Mouse (Mus musculus): Measurements from ENCODE around the gene Arpc2.

The Arpc2 gene

DNA sequence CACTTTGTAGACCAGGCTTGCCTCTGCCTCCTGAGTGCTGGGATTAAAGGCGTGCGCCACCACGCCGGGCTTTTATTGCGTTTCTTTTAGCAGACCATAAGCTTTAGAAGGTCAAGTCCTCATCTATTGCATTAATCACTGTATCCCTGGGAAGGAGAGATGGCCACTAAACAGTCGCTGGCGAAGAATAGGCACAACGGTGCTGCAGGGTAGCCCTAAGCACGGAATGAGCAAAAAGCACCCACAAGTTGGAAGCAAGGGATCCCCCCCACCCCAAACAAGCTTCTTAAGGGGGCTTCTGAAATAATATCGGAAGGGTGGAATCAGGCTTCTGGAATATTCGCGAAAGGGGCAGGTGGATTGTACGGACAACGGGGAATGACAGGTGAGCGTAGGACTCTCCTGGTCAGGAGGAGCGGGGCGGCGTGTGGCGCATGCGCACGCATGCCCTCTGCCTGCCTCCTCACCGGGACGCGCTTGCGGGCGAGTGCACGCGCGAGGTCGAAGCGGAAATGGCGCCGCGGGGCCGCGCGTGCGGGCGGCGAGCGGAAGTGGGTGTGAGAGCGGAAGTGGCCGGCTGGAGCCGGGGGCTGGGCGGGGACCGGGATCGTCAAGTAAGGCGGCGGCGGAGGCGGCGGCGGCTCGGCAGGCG lies at the start of gene Arpc2:
Gene Arpc2 (plus strand): TSS at position 147 of the 652 bp plus-strand sequence.
- peak; percentile 94 for ATAC-seq (ENCODE audit: insufficient number of reproducible peaks, low FRiP score, low TSS enrichment)

DNA sequence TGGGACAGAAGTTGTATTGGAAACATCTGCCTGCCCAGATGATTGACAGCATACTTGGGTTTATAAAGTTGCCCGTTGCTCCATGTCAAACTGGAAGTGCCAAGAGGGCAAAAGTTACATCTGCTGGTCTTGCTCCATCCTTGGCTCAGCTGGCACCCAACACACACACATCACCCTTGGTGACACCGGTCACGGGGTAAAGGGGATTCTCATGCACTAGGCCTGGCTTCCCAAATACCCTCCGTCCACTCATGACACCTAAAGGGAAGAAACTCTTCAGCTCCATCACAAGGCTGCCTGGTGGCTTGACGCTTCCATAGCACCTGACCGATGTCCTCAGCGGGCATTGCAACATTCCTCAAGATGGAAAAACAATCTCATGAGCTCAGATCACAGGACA lies 45.4 kb upstream of the Arpc2 start:
- no peak for ATAC-seq (ENCODE audit: insufficient number of reproducible peaks, low FRiP score, low TSS enrichment)

DNA sequence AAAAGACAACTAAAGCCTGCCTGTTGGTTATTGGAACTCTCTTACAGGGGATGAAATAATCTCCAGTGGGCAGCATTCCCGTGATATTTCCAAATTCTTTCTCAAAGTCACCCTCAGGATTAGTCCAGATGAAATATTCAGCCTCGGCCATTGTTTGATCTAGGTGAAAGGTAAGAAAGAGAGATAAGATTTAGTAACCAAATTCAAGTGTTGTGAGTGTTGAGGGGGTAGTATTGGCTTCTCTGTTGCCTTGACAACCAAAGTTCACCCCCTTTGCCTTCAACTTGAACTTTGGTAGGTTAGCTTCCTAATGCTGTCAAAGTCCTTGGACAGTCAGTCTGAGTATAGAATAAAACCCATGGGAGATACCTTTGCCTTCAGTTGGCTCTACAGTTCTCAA lies 43.2 kb upstream of the Arpc2 start:
- ATAC-seq (ENCODE audit: insufficient number of reproducible peaks, low FRiP score, low TSS enrichment) = no peak

DNA sequence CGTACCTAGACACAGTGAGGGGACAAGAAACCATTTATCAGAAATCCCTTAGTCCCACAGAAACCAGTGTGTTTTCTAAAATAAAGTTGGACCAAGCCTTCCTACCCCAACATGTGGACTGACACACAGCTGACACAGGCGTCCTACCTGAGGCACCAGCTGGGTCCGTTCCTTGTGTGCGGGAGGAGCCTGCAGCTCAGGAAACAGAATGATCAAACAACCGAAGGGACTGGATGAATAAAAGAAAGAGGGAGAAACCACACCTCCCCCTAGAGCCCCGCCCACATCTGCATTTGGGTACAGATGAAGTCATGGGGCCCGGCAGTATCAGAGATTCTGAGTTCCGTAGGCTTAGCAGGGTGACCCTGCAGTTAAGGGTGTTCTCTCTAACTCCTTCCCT lies 41.4 kb upstream of the Arpc2 start, which contains the start of gene Cxcr1:
Gene Cxcr1 (minus strand): TSS at position 187 of the 400 bp plus-strand sequence.
- no peak for ATAC-seq (ENCODE audit: insufficient number of reproducible peaks, low FRiP score, low TSS enrichment)

DNA sequence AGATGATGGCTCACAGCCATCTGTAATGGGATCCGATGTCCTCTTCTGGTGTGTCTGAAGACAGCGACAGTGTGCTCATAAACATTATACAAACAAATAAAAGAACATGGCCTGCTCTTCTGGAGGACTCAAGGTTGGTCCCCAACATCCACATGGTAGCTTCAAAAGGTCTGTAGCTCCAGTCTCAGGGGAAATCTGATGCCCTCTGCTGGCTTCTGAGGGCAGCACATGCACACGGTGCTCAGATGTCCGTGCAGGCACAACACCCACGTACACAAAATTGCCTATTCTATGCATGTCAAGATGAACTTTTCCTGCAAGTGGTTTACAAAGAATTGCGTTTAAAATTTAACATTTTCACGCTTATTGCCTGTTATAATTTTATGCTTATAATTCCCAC lies 39.9 kb upstream of the Arpc2 start:
- ATAC-seq (ENCODE audit: insufficient number of reproducible peaks, low FRiP score, low TSS enrichment) = no peak

DNA sequence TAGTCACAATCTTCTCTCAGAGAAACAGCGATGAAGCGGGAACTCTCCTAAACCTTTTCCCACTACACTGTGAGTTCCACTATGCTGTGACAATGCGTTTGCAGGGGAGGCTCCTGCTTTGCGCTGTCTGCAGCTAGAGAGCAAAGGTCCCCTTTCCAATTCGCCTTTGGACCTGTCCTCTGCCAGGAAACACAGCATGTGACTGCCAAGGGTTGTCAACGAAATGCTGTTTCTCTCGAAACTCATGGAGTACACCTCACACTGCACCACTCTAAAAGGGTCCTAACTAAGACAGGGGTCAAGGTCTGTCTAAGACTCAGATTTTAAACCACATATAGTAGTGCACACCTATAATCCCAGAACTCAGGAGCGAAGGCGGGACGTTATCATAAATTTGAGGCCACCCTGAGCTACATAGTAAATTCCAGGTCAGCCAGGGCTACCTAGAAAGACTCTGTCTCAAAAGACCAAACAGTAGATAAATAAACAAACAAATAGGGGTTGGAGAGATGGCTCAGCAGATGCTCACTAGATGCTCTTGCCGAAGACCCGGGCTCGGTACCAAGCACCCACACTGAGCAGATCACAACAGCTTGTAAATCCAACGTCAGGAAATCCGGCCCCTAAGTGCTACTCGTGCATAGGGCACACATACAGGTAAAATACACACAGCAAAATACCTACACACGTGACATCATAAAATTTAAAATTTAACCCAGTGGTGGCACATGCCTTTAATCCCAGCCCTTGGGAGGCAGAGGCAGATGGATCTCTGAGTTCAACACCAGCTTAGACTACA lies 39.1 kb upstream of the Arpc2 start:
- no peak for ATAC-seq (ENCODE audit: insufficient number of reproducible peaks, low FRiP score, low TSS enrichment)

DNA sequence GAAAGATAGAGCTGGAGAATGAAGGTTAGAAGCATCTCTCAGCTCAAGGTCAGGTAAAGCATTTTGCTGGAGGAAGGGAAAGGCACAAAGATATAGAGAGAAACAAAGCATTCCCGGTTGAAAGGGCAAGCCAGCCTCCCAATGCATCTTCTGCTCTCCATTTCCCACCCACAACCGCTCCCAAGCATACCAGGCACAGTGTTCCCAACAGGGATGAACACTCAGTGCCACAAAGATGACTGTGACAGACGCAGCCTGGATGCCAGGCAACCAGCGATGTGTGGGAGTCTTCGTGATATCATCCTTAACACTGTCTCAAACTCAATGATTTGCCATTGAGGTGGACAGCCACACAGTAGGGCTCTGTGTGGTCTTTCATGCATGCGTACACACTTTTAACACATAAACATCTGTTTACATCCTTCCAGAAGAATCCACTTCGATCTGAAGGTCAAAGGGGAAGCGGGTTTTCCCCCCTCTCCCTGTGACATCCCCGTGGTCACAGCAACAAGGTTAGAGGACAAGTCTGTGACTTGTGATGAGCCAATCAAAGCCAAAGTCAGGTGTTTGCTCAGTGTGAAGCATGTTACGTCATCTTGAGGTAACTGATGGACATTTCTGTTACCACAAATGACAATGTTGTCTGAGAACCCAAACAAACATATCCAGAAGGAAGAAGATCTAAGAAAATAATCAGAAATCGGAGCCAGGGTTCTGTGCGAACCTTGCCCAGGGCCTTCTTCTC lies 38.0 kb upstream of the Arpc2 start:
- ATAC-seq (ENCODE audit: insufficient number of reproducible peaks, low FRiP score, low TSS enrichment) = no peak

DNA sequence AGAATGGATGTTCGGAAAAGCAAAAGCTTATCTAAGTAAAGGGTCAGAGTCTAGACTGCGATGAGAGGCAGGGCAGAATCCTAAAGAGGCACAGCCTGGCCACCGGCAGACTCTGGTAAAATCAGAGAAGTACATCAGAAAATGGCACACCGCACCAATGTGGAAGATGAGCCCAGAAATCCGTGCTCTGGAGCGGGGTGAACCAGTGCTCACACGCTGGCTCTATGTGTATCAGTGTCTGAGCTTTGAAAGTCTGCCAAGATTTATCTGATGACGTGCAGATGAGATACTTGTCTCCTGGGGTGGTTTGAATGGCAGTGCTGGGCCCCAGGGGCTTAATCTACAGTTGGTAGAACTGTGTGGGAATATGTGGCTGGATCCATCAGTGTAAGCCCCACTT lies 36.8 kb upstream of the Arpc2 start:
- no peak for ATAC-seq (ENCODE audit: insufficient number of reproducible peaks, low FRiP score, low TSS enrichment)

DNA sequence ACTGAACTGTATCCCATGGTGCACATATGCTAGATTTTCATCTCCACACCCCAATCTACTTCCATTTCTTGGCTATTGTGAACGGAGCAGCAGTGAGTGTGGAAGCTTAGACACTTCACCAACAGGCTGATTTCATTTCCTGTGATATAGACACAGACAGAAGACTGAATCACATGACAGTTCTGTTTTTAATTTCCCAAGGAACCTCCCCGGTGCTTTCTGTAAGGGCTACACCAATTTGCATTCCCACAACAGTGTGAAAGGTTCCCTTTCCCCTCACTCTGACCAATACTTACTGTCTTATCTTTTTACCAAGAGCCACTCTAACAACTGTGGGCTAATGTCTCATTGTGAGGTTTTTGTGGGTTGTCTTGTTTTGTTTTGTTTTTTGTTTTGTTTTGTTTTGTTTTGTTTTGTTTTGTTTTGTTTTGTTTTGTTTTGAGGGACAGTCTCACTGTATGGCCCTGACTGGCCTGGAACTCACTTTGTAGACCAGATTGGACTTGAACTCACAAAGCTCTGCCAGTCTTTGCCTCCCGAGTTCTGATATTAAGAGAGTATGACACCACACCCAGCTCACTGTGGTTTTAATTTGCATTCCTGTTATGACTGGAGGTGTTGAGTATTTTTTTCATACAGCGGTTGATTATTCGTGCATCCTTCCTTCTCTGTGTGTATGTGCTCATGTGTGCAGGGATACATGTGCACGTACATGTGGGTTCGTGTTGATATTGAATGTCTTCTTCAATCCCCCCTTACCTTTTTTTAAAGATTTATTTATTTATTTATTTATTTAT lies 34.6 kb upstream of the Arpc2 start:
- no peak for ATAC-seq (ENCODE audit: insufficient number of reproducible peaks, low FRiP score, low TSS enrichment)

DNA sequence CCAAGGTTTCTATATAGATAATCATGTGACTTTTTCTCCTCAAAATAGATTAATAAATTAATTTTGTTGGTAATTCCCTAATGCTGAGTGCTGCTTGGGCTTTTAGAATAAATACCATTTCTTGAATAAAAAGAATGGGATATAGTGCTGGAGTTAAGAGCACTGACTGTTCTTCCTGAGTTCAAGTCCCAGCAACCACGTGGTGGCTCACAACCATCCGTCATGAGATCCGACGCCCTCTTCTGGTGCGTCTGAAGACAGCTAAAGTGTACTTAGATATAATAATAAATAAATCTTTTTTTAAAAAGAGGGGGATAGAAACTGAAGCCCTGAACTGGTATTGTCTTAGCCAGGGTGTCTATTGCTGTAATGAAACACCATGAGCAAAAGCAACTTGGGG lies 32.4 kb upstream of the Arpc2 start:
- ATAC-seq (ENCODE audit: insufficient number of reproducible peaks, low FRiP score, low TSS enrichment) = no peak

DNA sequence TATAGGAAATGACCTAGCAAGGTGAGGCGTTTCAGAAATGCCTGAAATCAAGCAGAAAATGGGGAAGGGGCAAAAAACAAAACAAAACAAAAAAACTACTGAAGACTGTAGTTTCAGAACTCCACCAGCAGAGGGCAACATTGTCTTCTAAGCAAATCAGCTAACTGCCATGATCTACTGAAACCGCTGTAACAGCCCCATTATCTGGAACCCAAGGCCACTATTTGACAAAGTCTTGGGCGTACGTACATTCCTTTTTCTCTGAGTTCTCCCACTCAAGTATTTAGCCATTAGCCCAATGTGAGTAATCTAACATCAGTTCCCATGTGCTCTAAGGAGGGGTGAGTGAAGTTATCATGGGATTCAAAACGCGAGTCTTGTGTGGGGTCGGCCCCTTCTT lies 30.0 kb upstream of the Arpc2 start:
- ATAC-seq (ENCODE audit: insufficient number of reproducible peaks, low FRiP score, low TSS enrichment) = 0 out of 2 replicates have a peak, but pooled peaks have one; percentile 15

DNA sequence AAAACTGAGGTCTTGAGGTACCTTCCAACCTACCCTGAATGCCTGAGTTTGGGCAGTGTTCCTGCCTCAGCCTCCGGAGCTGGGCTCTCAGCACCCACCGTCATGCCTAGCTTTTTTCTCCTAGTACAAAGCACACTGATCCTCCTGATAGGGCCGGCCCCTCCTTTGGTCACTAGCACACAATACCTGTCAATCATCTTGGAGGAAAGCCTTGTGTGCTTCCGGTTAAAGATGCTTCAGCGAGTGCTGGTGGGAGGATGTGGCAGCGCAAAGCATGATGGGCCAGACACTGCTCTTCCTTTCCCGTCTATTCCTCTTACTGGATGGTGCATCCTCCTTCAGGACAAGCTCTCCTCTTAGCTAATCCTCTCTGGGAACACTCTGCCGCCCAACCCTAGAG lies 29.2 kb upstream of the Arpc2 start:
- ATAC-seq (ENCODE audit: insufficient number of reproducible peaks, low FRiP score, low TSS enrichment) = no peak

DNA sequence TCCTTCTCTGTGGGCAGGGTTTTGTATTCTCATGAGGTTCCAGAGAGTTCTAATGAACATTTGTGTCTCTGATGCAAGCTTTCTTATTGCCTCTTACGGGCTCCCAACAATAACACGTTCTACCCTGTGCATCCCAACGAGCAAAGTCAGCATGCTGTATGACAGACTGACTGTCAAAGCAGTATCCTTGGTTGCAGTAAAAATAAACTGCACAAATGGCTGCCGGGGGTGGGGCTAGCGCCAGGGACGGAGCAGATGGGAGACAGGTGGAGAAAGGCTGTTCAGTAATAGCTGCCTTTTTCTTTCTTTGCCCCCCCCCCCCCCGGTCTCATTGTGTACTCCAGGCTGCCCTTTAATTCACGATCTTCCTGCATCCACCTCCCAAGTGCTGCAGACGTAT lies 28.0 kb upstream of the Arpc2 start:
- ATAC-seq (ENCODE audit: insufficient number of reproducible peaks, low FRiP score, low TSS enrichment) = no peak

DNA sequence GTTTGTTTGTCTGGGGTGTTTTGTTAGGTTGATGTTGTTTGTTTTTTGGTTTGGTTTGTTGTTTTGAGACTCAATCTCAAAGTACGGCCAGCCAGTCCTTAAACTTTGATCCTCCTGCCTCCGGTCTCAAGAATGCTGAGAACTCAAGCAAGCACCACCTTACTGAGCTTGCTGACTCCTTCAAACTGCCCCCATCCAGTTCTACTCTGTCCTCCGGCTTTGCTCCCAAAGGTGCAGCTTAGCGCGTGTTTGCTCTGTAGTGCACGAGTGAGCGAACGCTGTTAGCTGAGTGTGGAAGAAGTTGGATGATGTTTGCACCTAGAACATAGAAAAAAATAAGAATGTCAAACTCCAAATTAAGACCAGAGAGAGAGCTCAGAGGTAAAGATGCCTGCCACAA lies 26.9 kb upstream of the Arpc2 start:
- no peak for ATAC-seq (ENCODE audit: insufficient number of reproducible peaks, low FRiP score, low TSS enrichment)

DNA sequence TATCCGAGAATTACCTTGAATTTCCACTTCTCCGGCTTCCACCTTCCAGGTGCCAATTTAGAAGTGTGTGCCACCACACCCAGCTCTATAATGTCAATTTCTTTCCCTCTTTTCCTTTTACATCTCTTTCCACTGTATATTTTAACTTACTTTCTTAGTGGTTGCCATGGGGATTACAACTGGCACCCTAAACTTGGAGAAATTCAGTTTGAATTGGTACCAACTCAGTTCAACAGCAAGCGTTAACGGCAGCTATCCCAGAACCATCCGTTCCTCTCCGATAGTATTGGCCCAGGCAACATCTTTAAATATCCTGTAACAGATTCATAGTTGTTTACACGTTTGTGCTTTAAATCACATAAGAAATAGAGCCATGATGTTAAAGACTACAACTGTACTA lies 16.0 kb upstream of the Arpc2 start:
- no peak for ATAC-seq (ENCODE audit: insufficient number of reproducible peaks, low FRiP score, low TSS enrichment)

DNA sequence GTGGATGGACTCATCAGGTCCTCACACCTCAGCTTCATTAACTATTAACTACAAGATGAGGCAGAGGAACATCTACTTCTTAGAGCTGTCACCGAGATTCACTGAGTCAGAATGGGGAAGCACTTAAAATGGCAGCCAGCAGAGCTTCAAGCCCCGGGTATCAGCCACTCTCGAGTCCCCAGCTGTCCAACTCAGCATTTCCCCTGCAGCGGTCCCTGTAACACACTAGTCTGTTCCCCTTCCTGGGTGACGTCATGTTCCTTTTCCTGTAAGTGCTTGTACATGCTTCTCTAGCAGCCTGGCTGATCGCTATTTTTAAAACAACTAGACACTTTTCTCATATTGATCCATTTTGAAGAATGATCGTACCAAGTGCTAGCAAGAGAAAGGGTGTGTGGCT lies 8.6 kb upstream of the Arpc2 start:
- no peak for ATAC-seq (ENCODE audit: insufficient number of reproducible peaks, low FRiP score, low TSS enrichment)

DNA sequence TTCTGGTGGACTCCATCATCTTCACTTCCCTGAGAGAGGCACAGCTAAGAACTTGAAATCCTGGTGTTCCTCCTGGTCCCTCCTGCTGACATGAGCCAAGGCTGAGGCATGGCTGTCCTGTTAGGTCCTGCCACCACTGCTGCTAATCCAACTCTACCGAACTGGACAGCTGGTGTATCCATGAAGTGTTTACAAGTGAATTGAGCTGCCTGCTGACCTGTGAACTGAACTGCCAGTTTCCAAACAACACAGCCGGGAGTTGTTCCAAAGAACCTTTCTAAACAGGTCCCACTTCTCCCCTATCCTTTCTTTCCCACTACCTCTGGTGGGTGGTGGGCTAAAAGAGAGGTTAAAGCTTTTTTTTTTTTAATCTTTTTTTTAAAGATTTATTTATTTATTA lies 5.9 kb upstream of the Arpc2 start:
- no peak for ATAC-seq (ENCODE audit: insufficient number of reproducible peaks, low FRiP score, low TSS enrichment)

DNA sequence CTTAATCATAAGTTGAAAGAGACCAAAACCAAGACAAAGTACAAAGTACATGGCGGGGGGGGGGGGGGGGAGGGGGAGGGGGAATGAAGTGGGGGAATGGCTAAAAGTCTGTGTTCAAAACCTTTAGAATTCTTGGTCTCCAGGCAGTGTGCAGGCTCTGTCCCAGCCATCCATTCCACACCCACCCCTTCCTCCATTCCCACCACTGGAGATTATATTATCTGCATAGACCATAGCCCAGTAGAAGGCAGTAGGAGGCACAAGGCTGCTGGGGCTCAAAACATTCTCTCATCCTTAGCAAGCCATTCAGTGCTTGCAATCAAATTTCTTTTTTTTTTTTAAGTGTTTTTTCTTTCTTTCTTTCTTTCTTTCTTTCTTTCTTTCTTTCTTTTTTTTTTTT lies 4.9 kb upstream of the Arpc2 start:
- ATAC-seq (ENCODE audit: insufficient number of reproducible peaks, low FRiP score, low TSS enrichment) = no peak

DNA sequence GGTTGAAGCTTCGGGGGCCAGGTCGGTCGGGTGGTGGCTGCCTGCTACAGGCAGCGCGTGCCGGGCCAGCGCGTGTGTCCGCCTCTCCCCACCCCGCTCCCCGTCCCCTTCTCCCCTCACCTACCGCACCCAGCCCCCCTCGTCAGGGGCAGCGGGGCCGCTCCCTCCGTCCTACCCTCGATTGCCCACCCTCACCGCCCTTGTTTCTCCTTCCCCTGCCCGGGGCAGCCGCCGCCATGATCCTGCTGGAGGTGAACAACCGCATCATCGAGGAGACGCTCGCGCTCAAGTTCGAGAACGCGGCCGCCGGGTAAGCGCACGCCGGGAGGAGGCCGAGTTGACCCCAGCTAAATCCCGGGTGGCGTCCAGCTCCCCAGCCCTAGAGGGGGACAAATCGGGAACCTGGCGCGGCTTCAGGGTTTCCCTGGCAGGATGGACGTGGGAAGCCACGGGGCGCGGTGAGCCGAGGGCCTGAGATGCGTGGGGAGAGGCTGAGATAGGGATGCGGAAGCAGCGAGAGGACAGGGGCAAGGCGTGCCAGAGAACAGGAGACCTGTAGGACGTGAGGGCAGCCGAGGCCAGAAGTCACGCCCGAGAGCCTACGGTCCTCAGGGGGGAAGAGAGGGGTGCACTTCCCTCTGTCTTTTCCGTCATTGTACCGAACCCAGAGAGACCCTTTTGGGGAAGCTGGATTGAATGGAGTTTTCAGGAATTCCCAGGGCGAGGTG lies 870 bp downstream of the Arpc2 start:
- ATAC-seq (ENCODE audit: insufficient number of reproducible peaks, low FRiP score, low TSS enrichment) = peak; percentile 37; the same call in 1 of the 2 replicates

DNA sequence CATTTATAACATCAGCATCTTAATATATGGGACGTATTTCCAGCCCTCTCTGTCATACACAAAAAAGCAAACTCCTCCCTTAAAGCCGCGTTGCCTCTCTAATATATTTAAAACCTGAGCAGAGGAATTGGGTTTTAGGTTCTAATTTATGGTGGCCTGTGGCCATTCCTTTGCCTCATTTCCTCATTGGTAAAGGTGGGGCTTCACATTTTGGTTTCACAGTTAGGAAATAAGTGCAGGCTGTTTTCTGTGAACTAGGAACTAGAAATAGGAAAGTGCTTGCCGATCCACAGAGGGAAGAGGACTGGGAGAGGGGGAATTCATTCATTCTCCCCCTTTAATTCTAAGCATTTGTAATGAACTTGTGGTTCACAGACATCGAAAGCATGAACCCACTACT lies 1.8 kb downstream of the Arpc2 start:
- ATAC-seq (ENCODE audit: insufficient number of reproducible peaks, low FRiP score, low TSS enrichment) = no peak

Data from cerebellum, adult (tissue).